Mouse (Mus musculus): Measurements from ENCODE around the gene Olfr1443.
"Not testable (repeated sequence)": the region's sequence is repeated elsewhere in the genome, so short reads cannot be mapped to it uniquely, and the experiment has no call there.

The Olfr1443 gene

GRCm38 (mm10) chr19:12677812-12678211 is at the start of gene Olfr1443:
TSS of gene Olfr1443 (plus strand) at chr19:12678112.
- no peak for DNase-seq (ENCODE audit: extremely low spot score, low spot score)

- no peak for DNase-seq (ENCODE audit: extremely low spot score, low spot score)
Observed at GRCm38 (mm10) chr19:12633176-12633575, 44.7 kb upstream of the Olfr1443 start, which contains the start of gene Glyat. TSS of gene Glyat (plus strand) at chr19:12633308.

GRCm38 (mm10) chr19:12634259-12634658 is 43.7 kb upstream of the Olfr1443 start:
- DNase-seq (ENCODE audit: extremely low spot score, low spot score), result no peak

GRCm38 (mm10) chr19:12634963-12635362 is 42.9 kb upstream of the Olfr1443 start:
- DNase-seq (ENCODE audit: extremely low spot score, low spot score), result no peak

- no peak for DNase-seq (ENCODE audit: extremely low spot score, low spot score)
Observed at GRCm38 (mm10) chr19:12636863-12637262, 41.0 kb upstream of the Olfr1443 start.

GRCm38 (mm10) chr19:12638049-12638448 is 39.9 kb upstream of the Olfr1443 start:
- no peak for DNase-seq (ENCODE audit: extremely low spot score, low spot score)

GRCm38 (mm10) chr19:12649511-12649910 is 28.4 kb upstream of the Olfr1443 start:
- DNase-seq (ENCODE audit: extremely low spot score, low spot score), result no peak

GRCm38 (mm10) chr19:12666156-12666555 is 11.8 kb upstream of the Olfr1443 start:
- no peak for DNase-seq (ENCODE audit: extremely low spot score, low spot score)

- not testable (repeated sequence) for DNase-seq (ENCODE audit: extremely low spot score, low spot score)
Observed at GRCm38 (mm10) chr19:12668601-12669000, 9.3 kb upstream of the Olfr1443 start.

- DNase-seq (ENCODE audit: extremely low spot score, low spot score), result no peak
Observed at GRCm38 (mm10) chr19:12670139-12670538, 7.8 kb upstream of the Olfr1443 start, which contains the start of gene Olfr1442. TSS of gene Olfr1442 (plus strand) at chr19:12670439.

- no peak for DNase-seq (ENCODE audit: extremely low spot score, low spot score)
Observed at GRCm38 (mm10) chr19:12671051-12671450, 6.9 kb upstream of the Olfr1443 start.

- no peak for DNase-seq (ENCODE audit: extremely low spot score, low spot score)
Observed at GRCm38 (mm10) chr19:12684638-12685037, 6.7 kb downstream of the Olfr1443 start.

GRCm38 (mm10) chr19:12685231-12685630 is 7.3 kb downstream of the Olfr1443 start:
- no peak for DNase-seq (ENCODE audit: extremely low spot score, low spot score)

- DNase-seq (ENCODE audit: extremely low spot score, low spot score), result no peak
Observed at GRCm38 (mm10) chr19:12695590-12695989, 17.7 kb downstream of the Olfr1443 start, which contains the start of gene Keg1. TSS of gene Keg1 (plus strand) at chr19:12695786.

- no peak for DNase-seq (ENCODE audit: extremely low spot score, low spot score)
Observed at GRCm38 (mm10) chr19:12696221-12696620, 18.3 kb downstream of the Olfr1443 start.

- no peak for DNase-seq (ENCODE audit: extremely low spot score, low spot score)
Observed at GRCm38 (mm10) chr19:12708458-12708857, 30.5 kb downstream of the Olfr1443 start.

- no peak for DNase-seq (ENCODE audit: extremely low spot score, low spot score)
Observed at GRCm38 (mm10) chr19:12708986-12709385, 31.1 kb downstream of the Olfr1443 start.

- no peak for DNase-seq (ENCODE audit: extremely low spot score, low spot score)
Observed at GRCm38 (mm10) chr19:12719189-12719588, 41.3 kb downstream of the Olfr1443 start.

GRCm38 (mm10) chr19:12720463-12720862 is 42.6 kb downstream of the Olfr1443 start:
- DNase-seq (ENCODE audit: extremely low spot score, low spot score), result no peak

- DNase-seq (ENCODE audit: extremely low spot score, low spot score), result not testable (repeated sequence)
Observed at GRCm38 (mm10) chr19:12720919-12721318, 43.0 kb downstream of the Olfr1443 start.

- DNase-seq (ENCODE audit: extremely low spot score, low spot score), result not testable (repeated sequence)
Observed at GRCm38 (mm10) chr19:12721596-12721995, 43.7 kb downstream of the Olfr1443 start.

- no peak for DNase-seq (ENCODE audit: extremely low spot score, low spot score)
Observed at GRCm38 (mm10) chr19:12722308-12722707, 44.4 kb downstream of the Olfr1443 start.

GRCm38 (mm10) chr19:12725851-12726250 is 47.9 kb downstream of the Olfr1443 start:
- no peak for DNase-seq (ENCODE audit: extremely low spot score, low spot score)

- no peak for DNase-seq (ENCODE audit: extremely low spot score, low spot score)
Observed at GRCm38 (mm10) chr19:12731036-12731435, 53.1 kb downstream of the Olfr1443 start.
